Mouse (Mus musculus) liver, embryonic 14.5 days (tissue): ENCODE measurements at regions not wholly inside any gene's neighbourhood (a gene's known extent, or its start where the extent isn't known, plus 50 kb on each side); places are given as distances from the start of the nearest gene placed in this dataset.

ENCODE experiments used
- CTCF ChIP-seq: IDR thresholded peaks from 2 replicates; pipeline ENCODE4 v1.5.1; 2016; ENCODE audit warnings: antibody characterized with exemption, low read depth, control low read depth
- EP300 ChIP-seq: IDR thresholded peaks from 2 replicates; pipeline ENCODE4 v1.6.1; 2016; ENCODE audit warnings: antibody characterized with exemption, low read depth

DNA sequence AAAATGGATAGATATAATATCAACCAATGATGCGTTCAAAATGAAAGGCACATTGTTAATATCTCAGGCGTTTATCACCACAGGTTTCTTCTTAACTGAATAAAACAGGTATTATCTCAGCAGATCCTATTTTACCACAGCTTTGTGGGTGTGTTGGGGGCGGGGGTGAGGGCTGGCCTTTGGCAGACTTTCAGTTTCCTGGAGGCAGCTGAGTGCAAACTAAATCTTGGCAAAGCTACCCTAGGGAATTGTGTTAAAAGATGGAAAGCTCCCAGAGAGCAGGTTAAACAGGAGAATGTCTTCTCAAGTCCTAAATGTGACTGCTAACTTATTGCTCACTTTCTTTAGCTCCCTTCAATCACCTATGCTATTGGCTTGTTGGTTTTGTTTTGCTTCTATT, 223.8 kb downstream of the Kdm4c start:
- no peak for TF ChIP-seq EP300
- TF ChIP-seq CTCF, result no peak
